Mouse (Mus musculus) hindbrain, embryonic 11.5 days (tissue): ENCODE data around the gene Adgrb2. TPM values are rescaled to one million over a fixed set of nuclear protein-coding genes. Genes with fewer than 3 reads are reported as not detected.

Source experiments
- ATAC-seq: fragments of 200-750 bp; cut with Nextera tagmentation; 2 replicates; pipeline ENCODE4 v1.8.0; 2017; ENCODE audit warnings: mild to moderate bottlenecking, moderate TSS enrichment, moderate library complexity; ENCODE audit not compliant: low FRiP score
- DNase-seq: peaks from one replicate; pipeline ENCODE4 v3.0.0-alpha.2; 2015; ENCODE audit warnings: low spot score
- H3K27ac ChIP-seq: fragments of 300-500 bp; sonication (generic); 2 replicates; pipeline ENCODE4 v1.5.1; 2014; ENCODE audit warnings: mild to moderate bottlenecking, low read depth, low read length
- H3K27me3 ChIP-seq: fragments of 300-500 bp; sonication (generic); 2 replicates; pipeline ENCODE4 v1.6.1; 2014; ENCODE audit warnings: mild to moderate bottlenecking, low read length, moderate library complexity, mixed read lengths; ENCODE audit not compliant: control insufficient read depth, insufficient read depth
- H3K36me3 ChIP-seq: fragments of 300-500 bp; sonication (generic); 2 replicates; pipeline ENCODE4 v1.6.1; 2014; ENCODE audit warnings: mild to moderate bottlenecking, low read length, moderate library complexity, mixed read lengths; ENCODE audit not compliant: control insufficient read depth, insufficient read depth
- H3K4me1 ChIP-seq: fragments of 300-500 bp; sonication (generic); replicated peaks from 2 replicates; pipeline ENCODE4 v1.6.1; 2014; ENCODE audit warnings: low read length, mixed read lengths; ENCODE audit not compliant: control insufficient read depth, insufficient read depth
- H3K4me2 ChIP-seq: fragments of 300-500 bp; sonication (generic); replicated peaks from 2 replicates; pipeline ENCODE4 v1.6.1; 2014; ENCODE audit warnings: mild to moderate bottlenecking, low read depth, low read length
- H3K4me3 ChIP-seq: fragments of 300-500 bp; sonication (generic); 2 replicates; pipeline ENCODE4 v1.5.1; 2014; ENCODE audit warnings: low read depth, low read length
- H3K9ac ChIP-seq: fragments of 300-500 bp; sonication (generic); 2 replicates; pipeline ENCODE4 v1.6.1; 2014; ENCODE audit warnings: low read depth, low read length
- H3K9me3 ChIP-seq: fragments of 300-500 bp; sonication (generic); 2 replicates; pipeline ENCODE4 v1.6.1; 2016; ENCODE audit warnings: low read length; ENCODE audit not compliant: control insufficient read depth
- WGBS: fragments of 180-500 bp; shearing (Covaris S2); extraction: QIAGEN DNeasy Blood & Tissue Kit; methylation state at CpG from one replicate; pipeline ENCODE4 v1.1.7; 2014; 5-methylcytosine and 5-hydroxymethylcytosine counted together
- polyA plus RNA-seq: library from polyadenylated mRNA; unstranded; fragments of >200 nt; fragmentation: Nextera tagmentation; extraction: Ambion mirVana; gene quantifications from 2 replicates; pipeline ENCODE4 v1.2.1, GENCODE M21; 2014

Gene Adgrb2
- polyA plus RNA-seq, 1 experiment from 2014 or later, result 6.3 TPM

GRCm38 (mm10) chr4:129994728-129995127 is 10.1 kb downstream of the Adgrb2 start:
- DNase-seq, result no peak
- Histone ChIP-seq H3K27ac (no peak overlapping the region), H3K9me3 (no peaks in the 10 kb centered on the region), H3K27me3 (0 out of 2 replicates have a peak, but pooled peaks cover 3% of the 10 kb centered on the region), H3K4me3 (no peak overlapping the region), H3K4me2 (no peak overlapping the region), H3K4me1 (no peaks in the 10 kb centered on the region), H3K36me3 (no peaks in the 10 kb centered on the region), H3K9ac (no peak overlapping the region)
- no peak for ATAC-seq
- WGBS, result 92% methylated on average over 5 of the region's 5 CpGs

DNA sequence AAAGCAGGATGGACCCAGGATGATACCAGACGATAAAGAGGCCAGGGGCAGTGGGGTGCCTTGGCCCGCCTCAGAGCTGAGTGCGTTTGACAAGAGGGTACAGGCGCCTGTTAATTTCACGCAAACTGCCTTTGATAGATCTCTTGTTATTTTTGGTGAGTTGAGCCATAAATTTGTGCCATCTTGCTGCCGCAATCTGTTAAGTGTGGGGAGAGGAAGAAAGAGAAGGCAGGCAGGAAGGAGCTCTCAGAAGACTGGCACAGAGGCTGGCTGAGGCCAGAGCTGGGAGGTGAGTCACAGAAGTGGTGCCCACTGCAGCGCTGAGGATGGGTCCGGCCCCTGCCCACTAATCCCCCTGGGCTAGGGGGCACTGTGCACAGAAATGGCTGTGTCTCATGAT is 10.6 kb downstream of the Adgrb2 start:
- Histone ChIP-seq H3K36me3 (no peaks in the 10 kb centered on the region), H3K4me3 (no peak overlapping the region), H3K4me1 (no peaks in the 10 kb centered on the region), H3K9me3 (no peaks in the 10 kb centered on the region), H3K4me2 (no peak overlapping the region), H3K27ac (no peak overlapping the region), H3K27me3 (0 out of 2 replicates have a peak, but pooled peaks cover 3% of the 10 kb centered on the region), H3K9ac (no peak overlapping the region)
- WGBS, result 90% methylated on average over 8 of the region's 8 CpGs
- no peak for ATAC-seq
- no peak for DNase-seq

GRCm38 (mm10) chr4:129996015-129996414 is 11.3 kb downstream of the Adgrb2 start:
- no peaks in the 10 kb centered on the region for H3K9me3 ChIP-seq
- no peak for ATAC-seq
- no peak overlapping the region for H3K4me3 ChIP-seq
- H3K27me3 ChIP-seq, result 0 out of 2 replicates have a peak, but pooled peaks cover 3% of the 10 kb centered on the region
- H3K36me3 ChIP-seq, result no peaks in the 10 kb centered on the region
- no peak overlapping the region for H3K9ac ChIP-seq
- no peak overlapping the region for H3K4me2 ChIP-seq
- DNase-seq, result no peak
- no peak overlapping the region for H3K27ac ChIP-seq
- H3K4me1 ChIP-seq, result no peaks in the 10 kb centered on the region
- WGBS, result 81% methylated on average over 4 of the region's 4 CpGs

GRCm38 (mm10) chr4:129998124-129998523 is 13.5 kb downstream of the Adgrb2 start:
- Histone ChIP-seq H3K36me3 (no peaks in the 10 kb centered on the region), H3K27me3 (0 out of 2 replicates have a peak, but pooled peaks cover 3% of the 10 kb centered on the region), H3K4me1 (0 out of 2 replicates have a peak, but pooled peaks cover 3% of the 10 kb centered on the region), H3K9me3 (no peaks in the 10 kb centered on the region), H3K4me3 (no peak overlapping the region), H3K9ac (no peak overlapping the region), H3K4me2 (no peak overlapping the region), H3K27ac (no peak overlapping the region)
- ATAC-seq (no peak), DNase-seq (no peak)
- WGBS, result 68% methylated on average over 11 of the region's 11 CpGs

- WGBS, result 36% methylated on average over 5 of the region's 5 CpGs
- no peak overlapping the region for H3K9ac ChIP-seq
- H3K36me3 ChIP-seq, result no peaks in the 10 kb centered on the region
- no peak overlapping the region for H3K4me3 ChIP-seq
- peaks cover 3% of the 10 kb centered on the region; the same call in 1 of the 2 replicates for H3K27me3 ChIP-seq
- H3K27ac ChIP-seq, result no peak overlapping the region
- no peak for DNase-seq
- H3K4me2 ChIP-seq, result no peak overlapping the region
- no peaks in the 10 kb centered on the region for H3K9me3 ChIP-seq
- ATAC-seq, result no peak
- H3K4me1 ChIP-seq, result 0 out of 2 replicates have a peak, but pooled peaks cover 4% of the 10 kb centered on the region
Measured at GRCm38 (mm10) chr4:130001710-130002109, 17.0 kb downstream of the Adgrb2 start.

GRCm38 (mm10) chr4:130002157-130002556 is 17.5 kb downstream of the Adgrb2 start:
- DNase-seq (no peak), ATAC-seq (no peak)
- Histone ChIP-seq H3K27ac (no peak overlapping the region), H3K9ac (no peak overlapping the region), H3K27me3 (peaks cover 3% of the 10 kb centered on the region), H3K4me3 (no peak overlapping the region), H3K4me1 (0 out of 2 replicates have a peak, but pooled peaks cover 4% of the 10 kb centered on the region), H3K9me3 (no peaks in the 10 kb centered on the region), H3K36me3 (no peaks in the 10 kb centered on the region), H3K4me2 (no peak overlapping the region)
- 78% methylated on average over 10 of the region's 10 CpGs for WGBS

DNA sequence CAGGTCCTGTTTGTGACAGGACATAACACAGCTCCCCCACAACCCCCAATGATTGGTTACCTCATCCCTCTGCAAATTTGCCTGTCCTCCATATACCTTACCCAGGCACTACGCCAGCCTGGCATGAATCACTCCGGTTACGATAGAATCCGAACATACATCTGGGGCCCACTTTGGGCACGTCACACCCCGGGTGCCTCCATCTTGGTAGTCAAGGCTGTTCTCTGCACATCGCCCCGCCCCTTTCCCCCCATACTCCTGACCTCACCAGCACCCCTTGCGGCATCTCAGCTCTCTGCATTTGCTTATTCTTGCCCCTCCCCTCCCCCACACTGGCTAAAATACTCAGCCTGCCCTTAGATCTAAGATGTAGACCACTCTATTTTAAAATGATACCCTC is 20.9 kb downstream of the Adgrb2 start:
- Histone ChIP-seq H3K27me3 (peaks cover 12% of the 10 kb centered on the region), H3K9ac (no peak overlapping the region), H3K9me3 (no peaks in the 10 kb centered on the region), H3K4me2 (no peak overlapping the region), H3K4me3 (no peak overlapping the region), H3K27ac (no peak overlapping the region), H3K36me3 (no peaks in the 10 kb centered on the region), H3K4me1 (0 out of 2 replicates have a peak, but pooled peaks cover 6% of the 10 kb centered on the region)
- ATAC-seq, result no peak
- no peak for DNase-seq
- WGBS, result 43% methylated on average over 9 of the region's 9 CpGs

GRCm38 (mm10) chr4:130006533-130006932 is 21.9 kb downstream of the Adgrb2 start:
- H3K27ac ChIP-seq, result no peak overlapping the region
- peak overlapping the region; percentile 34; the same call in 1 of the 2 replicates for H3K9ac ChIP-seq
- peaks cover 12% of the 10 kb centered on the region for H3K27me3 ChIP-seq
- H3K4me1 ChIP-seq, result 0 out of 2 replicates have a peak, but pooled peaks cover 4% of the 10 kb centered on the region
- H3K9me3 ChIP-seq, result no peaks in the 10 kb centered on the region
- ATAC-seq, result no peak
- WGBS, result 17% methylated on average over 23 of the region's 25 CpGs
- no peaks in the 10 kb centered on the region for H3K36me3 ChIP-seq
- peak overlapping the region; percentile 36 for H3K4me2 ChIP-seq
- no peak for DNase-seq
- 0 out of 2 replicates have a peak overlapping the region, but pooled peaks have one; percentile 14 for H3K4me3 ChIP-seq

- 82% methylated on average over 14 of the region's 14 CpGs for whole genome bisulfite sequencing
- no peaks in the 10 kb centered on the region for H3K9me3 ChIP-seq
- peaks cover 12% of the 10 kb centered on the region for H3K27me3 ChIP-seq
- DNase-seq (no peak), ATAC-seq (no peak)
- no peak overlapping the region for H3K27ac ChIP-seq
- 0 out of 2 replicates have a peak, but pooled peaks cover 3% of the 10 kb centered on the region for H3K4me1 ChIP-seq
- H3K4me3 ChIP-seq, result no peak overlapping the region
- no peaks in the 10 kb centered on the region for H3K36me3 ChIP-seq
- H3K4me2 ChIP-seq, result no peak overlapping the region
- H3K9ac ChIP-seq, result no peak overlapping the region
Measured at GRCm38 (mm10) chr4:130009043-130009442, 24.4 kb downstream of the Adgrb2 start.
